Mouse (Mus musculus): ENCODE results near the gene Lrrc32. TPM values are rescaled to one million over a fixed set of nuclear protein-coding genes. Genes with fewer than 3 reads are reported as not detected.
A peak's percentile ranks its signal among the peaks of the same experiment; 100 is the strongest.

Lrrc32 gene
- 4.4 and 5.2 TPM in 2 replicates for polyA plus RNA-seq (2014; fragmentation: Nextera tagmentation; extraction: Ambion mirVana)

DNA sequence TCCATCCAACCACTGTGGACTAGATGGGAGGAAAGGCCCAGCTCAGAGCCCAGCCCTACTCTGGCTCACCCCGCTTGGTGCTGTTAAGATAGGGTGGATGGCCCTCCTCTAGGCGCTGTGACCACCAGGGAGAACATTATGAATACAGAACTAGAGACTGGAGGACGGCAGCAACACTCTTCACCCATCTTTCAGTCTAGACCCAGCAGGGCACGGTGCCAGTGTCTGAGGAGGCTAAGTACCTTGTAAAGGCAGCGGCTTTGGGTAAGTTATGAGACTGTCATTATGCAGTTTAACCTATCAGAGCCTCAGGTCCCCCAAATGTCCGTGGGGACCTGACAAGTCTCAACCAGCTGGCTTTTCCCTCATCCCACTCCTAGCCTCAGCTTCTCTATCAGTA lies at the start of gene Lrrc32:
Lrrc32 (plus strand) TSS at position 153 of the 400 bp plus-strand sequence.
- no peaks in the 10 kb centered on the region for H3K9me3 ChIP-seq (ENCODE audit: control insufficient read depth, low read length)
- H3K27me3 ChIP-seq (ENCODE audit: control insufficient read depth, insufficient read depth, low read length), result peaks cover 3% of the 10 kb centered on the region; the same call in 1 of the 2 replicates
- no peak for ATAC-seq (replicated peaks; ENCODE audit: low FRiP score)
- no peaks in the 10 kb centered on the region for H3K4me1 ChIP-seq (replicated peaks; ENCODE audit: control insufficient read depth, insufficient read depth, low read length)
- H3K27ac ChIP-seq (ENCODE audit: low read depth, low read length), result no peak within 1 kb of the TSS
- WGBS, result 51% methylated on average over 6 of the region's 6 CpGs
- peak within 1 kb of the TSS; percentile 63 for H3K9ac ChIP-seq (ENCODE audit: low read length)
- H3K4me3 ChIP-seq (ENCODE audit: low read depth, low read length), result peak within 1 kb of the TSS; percentile 37
- peak within 1 kb of the TSS; percentile 67 for H3K4me2 ChIP-seq (ENCODE audit: low read depth, low read length, severe bottlenecking)
- DNase-seq (ENCODE audit: low spot score), result no peak
- H3K36me3 ChIP-seq (ENCODE audit: control insufficient read depth, insufficient read depth, low read length), result no peaks in the 10 kb centered on the region

DNA sequence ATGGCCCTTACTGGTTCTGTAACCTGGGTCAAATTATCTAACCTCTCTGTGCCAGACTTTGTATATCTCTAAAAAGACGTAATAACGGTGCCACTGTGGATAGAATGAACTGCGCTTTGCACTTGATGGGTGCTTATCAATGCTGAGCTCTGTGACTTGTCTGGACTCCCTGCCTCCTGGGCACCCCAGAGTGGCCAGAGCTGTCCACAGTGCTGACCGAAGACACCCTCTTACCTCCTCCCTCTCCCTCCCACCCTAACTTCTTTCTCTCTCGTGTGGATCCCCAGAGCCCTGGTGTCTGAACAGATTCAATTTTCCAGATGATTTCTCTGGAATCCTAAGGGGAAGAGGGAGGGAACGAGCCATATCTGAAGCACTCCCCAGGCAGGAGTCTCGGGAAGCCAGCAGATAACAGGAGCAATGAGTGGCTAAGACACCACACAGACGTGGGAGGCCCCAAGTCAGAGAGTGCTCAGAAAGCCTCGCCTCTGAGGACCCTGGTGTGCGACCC lies 49.1 kb upstream of the Lrrc32 start, which contains the start of gene Gucy2d:
Gucy2d (plus strand) TSS at position 461 of the 511 bp plus-strand sequence.
- H3K4me3 ChIP-seq (ENCODE audit: low read depth, low read length), result no peak within 1 kb of the TSS
- no peak within 1 kb of the TSS for H3K4me2 ChIP-seq (ENCODE audit: low read depth, low read length, severe bottlenecking)
- no peak within 1 kb of the TSS for H3K9ac ChIP-seq (ENCODE audit: low read length)
- no peaks in the 10 kb centered on the region for H3K4me1 ChIP-seq (replicated peaks; ENCODE audit: control insufficient read depth, insufficient read depth, low read length)
- no peak within 1 kb of the TSS for H3K27ac ChIP-seq (ENCODE audit: low read depth, low read length)
- 53% methylated on average over 10 of the region's 10 CpGs for WGBS
- DNase-seq (ENCODE audit: low spot score) (no peak), ATAC-seq (replicated peaks; ENCODE audit: low FRiP score) (no peak)
- no peaks in the 10 kb centered on the region for H3K36me3 ChIP-seq (ENCODE audit: control insufficient read depth, insufficient read depth, low read length)
- no peaks in the 10 kb centered on the region for H3K9me3 ChIP-seq (ENCODE audit: control insufficient read depth, low read length)
- H3K27me3 ChIP-seq (ENCODE audit: control insufficient read depth, insufficient read depth, low read length), result no peaks in the 10 kb centered on the region

GRCm38 (mm10) chr7:98446873-98447272 lies 42.2 kb upstream of the Lrrc32 start:
- Histone ChIP-seq H3K9me3 (ENCODE audit: control insufficient read depth, low read length) (no peaks in the 10 kb centered on the region), H3K4me1 (replicated peaks; ENCODE audit: control insufficient read depth, insufficient read depth, low read length) (no peaks in the 10 kb centered on the region), H3K4me3 (ENCODE audit: low read depth, low read length) (no peak overlapping the region), H3K27me3 (ENCODE audit: control insufficient read depth, insufficient read depth, low read length) (no peaks in the 10 kb centered on the region), H3K27ac (ENCODE audit: low read depth, low read length) (no peak overlapping the region), H3K36me3 (ENCODE audit: control insufficient read depth, insufficient read depth, low read length) (no peaks in the 10 kb centered on the region), H3K9ac (ENCODE audit: low read length) (no peak overlapping the region), H3K4me2 (ENCODE audit: low read depth, low read length, severe bottlenecking) (no peak overlapping the region)
- DNase-seq (ENCODE audit: low spot score) (no peak), ATAC-seq (replicated peaks; ENCODE audit: low FRiP score) (no peak)
- 78% methylated on average over 3 of the region's 3 CpGs for WGBS

DNA sequence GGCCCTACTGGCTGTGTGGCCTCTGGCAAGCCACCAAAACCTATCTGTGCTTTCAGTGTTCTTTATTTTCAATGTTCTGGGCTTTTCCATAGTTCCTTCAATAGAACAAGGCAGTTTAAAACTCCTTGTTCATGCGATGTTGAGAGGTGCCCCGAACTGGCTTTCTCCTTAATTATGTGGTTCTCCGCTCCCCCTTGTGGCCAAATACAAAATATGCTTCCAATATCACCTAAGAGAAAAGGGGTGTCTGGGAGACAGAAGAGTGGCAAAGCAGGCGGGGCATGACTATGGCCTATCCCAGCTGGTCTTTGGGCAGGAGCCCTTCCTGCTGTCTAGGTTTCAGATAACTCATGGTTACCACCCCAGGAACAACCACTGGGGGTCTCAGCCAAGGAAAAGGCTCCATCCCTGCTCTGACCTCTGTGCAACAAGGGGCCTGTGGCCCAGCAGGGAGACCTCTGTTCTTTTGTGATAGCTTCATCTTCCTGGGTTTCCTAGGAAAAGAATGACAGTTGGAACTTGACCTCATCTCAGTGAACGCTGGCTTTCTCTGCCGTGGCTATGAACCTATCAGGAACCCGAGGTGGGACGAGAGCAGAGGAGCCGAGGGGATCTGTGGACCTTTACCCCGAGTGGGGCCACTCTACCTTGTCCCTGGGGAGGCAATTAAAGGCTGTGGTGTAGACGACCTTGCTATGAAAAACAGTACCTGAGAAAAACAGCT lies 41.3 kb upstream of the Lrrc32 start:
- DNase-seq (ENCODE audit: low spot score), result no peak
- H3K9me3 ChIP-seq (ENCODE audit: control insufficient read depth, low read length), result no peaks in the 10 kb centered on the region
- H3K27me3 ChIP-seq (ENCODE audit: control insufficient read depth, insufficient read depth, low read length), result no peaks in the 10 kb centered on the region
- no peaks in the 10 kb centered on the region for H3K4me1 ChIP-seq (replicated peaks; ENCODE audit: control insufficient read depth, insufficient read depth, low read length)
- ATAC-seq (replicated peaks; ENCODE audit: low FRiP score), result no peak
- no peak overlapping the region for H3K4me3 ChIP-seq (ENCODE audit: low read depth, low read length)
- H3K4me2 ChIP-seq (ENCODE audit: low read depth, low read length, severe bottlenecking), result no peak overlapping the region
- WGBS, result 71% methylated on average over 11 of the region's 11 CpGs
- no peaks in the 10 kb centered on the region for H3K36me3 ChIP-seq (ENCODE audit: control insufficient read depth, insufficient read depth, low read length)
- no peak overlapping the region for H3K9ac ChIP-seq (ENCODE audit: low read length)
- H3K27ac ChIP-seq (ENCODE audit: low read depth, low read length), result no peak overlapping the region

DNA sequence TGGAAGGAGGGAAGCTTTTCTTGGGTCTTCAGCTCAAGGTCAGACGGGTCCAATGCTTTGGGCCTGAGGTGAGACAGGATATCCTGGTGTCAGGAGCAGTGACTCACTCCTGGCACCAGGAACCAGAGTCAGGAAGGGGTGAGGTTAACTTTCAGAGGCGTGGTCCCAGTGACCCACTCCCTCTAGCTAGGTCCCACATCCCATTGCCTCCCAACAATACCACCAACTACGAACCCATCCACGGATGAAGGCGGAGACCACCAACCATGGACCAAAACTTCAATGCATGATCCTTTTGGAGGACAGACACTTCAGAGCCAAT lies 40.8 kb upstream of the Lrrc32 start:
- no peak overlapping the region for H3K4me2 ChIP-seq (ENCODE audit: low read depth, low read length, severe bottlenecking)
- DNase-seq (ENCODE audit: low spot score), result no peak
- no peak overlapping the region for H3K4me3 ChIP-seq (ENCODE audit: low read depth, low read length)
- no peak for ATAC-seq (replicated peaks; ENCODE audit: low FRiP score)
- no peaks in the 10 kb centered on the region for H3K9me3 ChIP-seq (ENCODE audit: control insufficient read depth, low read length)
- H3K36me3 ChIP-seq (ENCODE audit: control insufficient read depth, insufficient read depth, low read length), result no peaks in the 10 kb centered on the region
- H3K27ac ChIP-seq (ENCODE audit: low read depth, low read length), result no peak overlapping the region
- H3K9ac ChIP-seq (ENCODE audit: low read length), result no peak overlapping the region
- WGBS, result 90% methylated on average over 5 of the region's 5 CpGs
- no peaks in the 10 kb centered on the region for H3K27me3 ChIP-seq (ENCODE audit: control insufficient read depth, insufficient read depth, low read length)
- no peaks in the 10 kb centered on the region for H3K4me1 ChIP-seq (replicated peaks; ENCODE audit: control insufficient read depth, insufficient read depth, low read length)

GRCm38 (mm10) chr7:98449696-98450095 lies 39.4 kb upstream of the Lrrc32 start:
- DNase-seq (ENCODE audit: low spot score) (no peak), ATAC-seq (replicated peaks; ENCODE audit: low FRiP score) (no peak)
- Histone ChIP-seq H3K4me1 (replicated peaks; ENCODE audit: control insufficient read depth, insufficient read depth, low read length) (no peaks in the 10 kb centered on the region), H3K9ac (ENCODE audit: low read length) (no peak overlapping the region), H3K9me3 (ENCODE audit: control insufficient read depth, low read length) (no peaks in the 10 kb centered on the region), H3K27ac (ENCODE audit: low read depth, low read length) (no peak overlapping the region), H3K4me2 (ENCODE audit: low read depth, low read length, severe bottlenecking) (no peak overlapping the region), H3K36me3 (ENCODE audit: control insufficient read depth, insufficient read depth, low read length) (no peaks in the 10 kb centered on the region), H3K27me3 (ENCODE audit: control insufficient read depth, insufficient read depth, low read length) (no peaks in the 10 kb centered on the region), H3K4me3 (ENCODE audit: low read depth, low read length) (no peak overlapping the region)
- WGBS, result 81% methylated on average over 9 of the region's 9 CpGs

- no peaks in the 10 kb centered on the region for H3K36me3 ChIP-seq (ENCODE audit: control insufficient read depth, insufficient read depth, low read length)
- 81% methylated on average over 10 of the region's 10 CpGs for WGBS
- H3K4me1 ChIP-seq (replicated peaks; ENCODE audit: control insufficient read depth, insufficient read depth, low read length), result no peaks in the 10 kb centered on the region
- H3K27ac ChIP-seq (ENCODE audit: low read depth, low read length), result no peak overlapping the region
- no peak overlapping the region for H3K4me3 ChIP-seq (ENCODE audit: low read depth, low read length)
- H3K9ac ChIP-seq (ENCODE audit: low read length), result no peak overlapping the region
- ATAC-seq (replicated peaks; ENCODE audit: low FRiP score), result no peak
- H3K9me3 ChIP-seq (ENCODE audit: control insufficient read depth, low read length), result no peaks in the 10 kb centered on the region
- H3K27me3 ChIP-seq (ENCODE audit: control insufficient read depth, insufficient read depth, low read length), result no peaks in the 10 kb centered on the region
- no peak overlapping the region for H3K4me2 ChIP-seq (ENCODE audit: low read depth, low read length, severe bottlenecking)
- DNase-seq (ENCODE audit: low spot score), result no peak
Measured at GRCm38 (mm10) chr7:98454397-98455120, 34.5 kb upstream of the Lrrc32 start.

GRCm38 (mm10) chr7:98460319-98460718 lies 28.8 kb upstream of the Lrrc32 start:
- no peaks in the 10 kb centered on the region for H3K9me3 ChIP-seq (ENCODE audit: control insufficient read depth, low read length)
- no peaks in the 10 kb centered on the region for H3K36me3 ChIP-seq (ENCODE audit: control insufficient read depth, insufficient read depth, low read length)
- no peak overlapping the region for H3K9ac ChIP-seq (ENCODE audit: low read length)
- no peaks in the 10 kb centered on the region for H3K27me3 ChIP-seq (ENCODE audit: control insufficient read depth, insufficient read depth, low read length)
- DNase-seq (ENCODE audit: low spot score) (no peak), ATAC-seq (replicated peaks; ENCODE audit: low FRiP score) (no peak)
- no peaks in the 10 kb centered on the region for H3K4me1 ChIP-seq (replicated peaks; ENCODE audit: control insufficient read depth, insufficient read depth, low read length)
- no peak overlapping the region for H3K27ac ChIP-seq (ENCODE audit: low read depth, low read length)
- WGBS, result 85% methylated on average over 7 of the region's 7 CpGs
- no peak overlapping the region for H3K4me2 ChIP-seq (ENCODE audit: low read depth, low read length, severe bottlenecking)
- no peak overlapping the region for H3K4me3 ChIP-seq (ENCODE audit: low read depth, low read length)

Data from forebrain, embryonic 11.5 days (tissue).